Mouse (Mus musculus) spleen, adult 12 weeks (tissue): ENCODE results near the gene Foxk1.

Experiments
- DNase-seq: peaks from one replicate; pipeline ENCODE4 v3.0.0; 2022; ENCODE audit warnings: low spot score

Foxk1 gene

DNA sequence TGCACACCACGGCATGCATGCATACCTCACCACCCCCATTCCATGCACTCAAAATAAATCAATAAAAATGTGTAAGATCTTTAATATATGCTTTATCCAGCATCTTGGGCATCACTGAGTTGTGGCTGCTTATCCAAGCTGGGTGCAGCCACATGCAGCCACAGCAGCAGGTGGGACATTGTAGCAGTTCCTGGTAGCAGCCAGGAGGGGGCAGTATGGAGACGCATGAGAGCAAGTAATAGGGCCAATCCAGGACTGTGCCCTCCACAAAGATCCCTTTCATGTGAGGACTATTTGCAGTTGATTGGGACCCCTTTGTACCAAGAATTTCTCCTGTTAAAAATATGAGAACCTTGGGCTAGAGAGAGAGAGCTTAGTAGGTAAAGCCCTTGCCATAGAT is 81.2 kb downstream of the Foxk1 start:
- DNase-seq, result peak; percentile 30

DNA sequence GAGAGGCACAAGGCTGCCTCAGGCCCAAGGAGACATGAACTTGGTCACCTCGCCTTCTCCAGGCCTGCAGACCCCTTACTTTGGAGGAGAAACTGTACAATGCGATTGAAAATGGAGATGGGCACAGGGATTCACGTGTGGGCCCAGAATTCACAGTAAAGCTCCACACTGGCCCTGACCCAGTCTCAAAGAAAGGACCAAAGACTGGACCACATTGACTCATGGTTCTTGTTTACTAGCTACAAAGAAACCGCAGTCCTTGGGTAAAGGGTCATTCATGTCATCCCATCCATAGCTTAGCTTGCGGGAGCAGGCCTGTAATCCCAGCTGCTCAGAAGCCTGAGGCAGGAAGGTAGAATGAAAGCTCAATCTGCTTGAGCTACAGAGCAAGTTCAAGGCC is 82.3 kb downstream of the Foxk1 start:
- DNase-seq, result no peak

DNA sequence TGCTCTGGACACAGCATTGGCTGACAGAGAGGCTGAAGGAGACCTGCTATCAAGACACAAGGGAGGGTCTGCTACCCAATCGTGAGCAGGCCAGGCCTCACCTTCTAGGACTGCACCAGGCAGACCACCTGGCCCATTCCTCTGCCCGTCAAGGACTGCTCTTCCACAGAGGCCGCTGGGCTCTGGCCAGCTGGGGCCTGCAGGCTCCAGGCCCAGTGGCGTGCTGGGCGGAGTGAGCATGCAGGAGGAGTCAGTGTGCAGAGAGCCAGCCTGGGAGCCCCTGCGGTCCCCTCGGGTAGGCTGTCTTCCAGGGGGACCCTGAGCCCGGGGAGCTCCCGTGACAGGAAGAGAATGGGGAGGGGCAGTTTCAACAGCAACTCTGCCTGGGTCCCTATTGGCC is 85.4 kb downstream of the Foxk1 start:
- no peak for DNase-seq

DNA sequence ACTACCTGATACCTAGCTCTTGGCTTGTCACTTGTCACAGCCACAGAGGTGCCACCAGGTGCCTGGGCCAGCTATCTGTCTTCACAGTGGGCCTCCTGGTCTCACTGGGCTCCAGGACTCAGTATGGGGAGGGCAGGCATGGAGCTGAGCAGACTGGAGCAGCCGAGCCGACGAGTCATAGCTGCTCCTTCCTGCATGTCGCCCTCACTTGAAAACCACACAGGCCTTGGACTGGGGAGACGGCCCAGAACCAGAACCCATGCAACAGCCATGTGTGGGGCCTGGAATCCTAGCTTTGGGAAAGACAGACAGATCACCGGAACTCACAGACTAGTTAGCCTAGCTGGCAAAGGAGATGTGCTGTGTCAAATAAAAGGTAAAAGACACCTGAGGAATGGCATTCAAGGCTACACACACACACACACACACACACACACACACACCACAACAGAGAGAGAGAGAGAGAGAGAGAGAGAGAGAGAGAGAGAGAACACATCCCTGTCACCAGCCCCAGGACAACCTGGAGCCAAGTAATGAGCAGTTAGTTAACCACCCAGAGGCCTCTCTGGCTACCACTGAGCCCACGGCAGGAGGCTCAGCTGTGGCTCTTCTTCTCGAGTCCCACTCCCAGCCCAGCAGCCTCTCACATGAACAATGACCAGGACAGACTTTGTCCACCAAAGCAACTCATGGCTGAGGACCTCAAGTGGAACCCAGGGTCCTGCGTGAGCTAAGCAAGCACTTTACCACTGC is 88.8 kb downstream of the Foxk1 start:
- no peak for DNase-seq

DNA sequence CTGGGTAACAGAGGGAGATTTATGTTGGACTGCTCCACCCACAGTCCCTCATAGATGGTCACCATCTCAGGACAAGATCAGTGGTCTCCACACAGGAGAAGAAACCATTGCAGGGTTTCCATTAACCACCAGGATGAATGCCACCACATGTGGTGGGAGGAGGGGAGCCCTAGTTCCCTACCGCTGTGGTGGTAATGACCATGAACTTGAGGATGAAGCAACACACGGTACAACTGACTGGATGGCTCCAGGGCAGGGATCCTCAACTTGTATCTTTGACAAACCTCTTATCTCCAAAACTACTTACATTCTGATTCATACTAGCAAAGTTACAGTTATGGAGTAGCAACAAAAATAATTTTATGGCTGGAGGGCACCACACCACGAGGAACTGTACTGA is 92.0 kb downstream of the Foxk1 start:
- no peak for DNase-seq

DNA sequence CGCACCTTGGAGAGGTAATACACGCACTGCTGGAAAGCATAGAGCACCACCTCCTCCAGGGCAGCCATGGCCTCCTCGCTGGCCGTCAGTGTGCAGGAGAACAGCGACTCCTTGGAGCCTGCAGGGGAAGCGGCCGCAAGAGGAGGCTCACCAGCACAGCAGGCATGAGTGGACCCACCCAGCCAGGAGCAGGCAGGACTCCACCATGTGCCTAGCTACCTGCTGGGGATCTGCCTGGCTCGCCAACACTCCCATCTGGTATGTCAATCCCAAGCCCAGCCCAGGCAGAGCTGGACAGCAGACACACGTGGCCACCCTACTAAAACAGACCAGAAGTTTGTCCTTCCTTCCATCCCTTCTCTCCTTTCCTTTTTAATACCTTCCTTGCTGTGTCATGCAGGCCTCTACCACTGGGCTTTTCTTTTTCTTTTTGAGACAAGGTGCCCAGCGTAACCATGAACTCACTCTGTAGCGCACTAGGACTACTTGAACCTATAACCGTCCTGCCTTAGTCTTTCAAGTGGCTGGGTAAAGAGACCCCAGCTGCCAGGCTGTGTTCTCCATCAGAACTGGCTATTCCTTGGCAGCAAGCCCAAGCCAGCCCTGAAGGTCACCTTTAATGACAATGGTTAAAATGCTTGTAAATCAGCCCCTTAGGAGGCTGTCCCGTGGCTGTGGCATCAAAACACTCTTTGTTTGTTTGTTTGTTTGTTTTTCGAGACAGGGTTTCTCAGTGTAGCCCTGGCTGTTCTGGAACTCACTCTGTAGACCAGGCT is 94.2 kb downstream of the Foxk1 start:
- DNase-seq, result no peak

DNA sequence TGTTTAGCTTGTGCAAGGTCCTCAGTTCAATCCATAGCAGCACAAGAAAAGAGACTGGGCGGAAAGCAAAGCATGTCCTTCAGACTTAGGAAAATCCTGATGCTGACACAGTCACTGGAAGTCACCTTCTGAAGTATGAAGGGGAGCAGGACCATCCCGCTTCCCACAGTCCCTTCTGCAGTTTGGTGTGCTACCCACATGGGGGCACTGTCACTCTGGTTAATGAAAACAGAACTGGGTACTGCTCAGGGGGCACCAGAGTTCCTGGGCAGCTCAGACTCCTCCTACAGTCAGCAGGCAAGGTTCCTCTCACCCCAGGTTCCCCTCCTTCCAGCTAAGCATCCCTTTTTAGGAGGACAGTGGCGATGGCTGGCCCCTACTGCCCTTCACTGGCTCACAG is 97.7 kb downstream of the Foxk1 start:
- DNase-seq, result no peak

DNA sequence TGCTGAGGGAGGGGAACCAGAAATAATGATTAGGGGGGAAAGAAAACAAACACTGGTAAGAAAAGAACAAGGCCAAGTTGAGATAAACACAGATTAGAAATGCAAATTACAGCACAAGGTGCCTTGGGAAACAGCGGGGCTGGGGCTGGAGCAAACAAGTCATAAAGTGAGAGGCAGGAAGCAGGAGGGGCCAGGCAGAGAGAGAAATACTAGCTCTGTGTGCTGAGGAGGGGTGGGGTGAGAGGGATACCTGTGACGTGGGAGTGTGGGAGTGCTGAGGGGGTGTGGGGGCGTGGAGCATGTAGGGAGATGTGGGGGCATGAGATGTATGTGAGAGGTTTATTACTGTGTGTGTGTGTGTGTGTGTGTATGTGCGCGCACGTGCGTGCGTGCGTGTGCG is 99.6 kb downstream of the Foxk1 start:
- DNase-seq, result no peak

DNA sequence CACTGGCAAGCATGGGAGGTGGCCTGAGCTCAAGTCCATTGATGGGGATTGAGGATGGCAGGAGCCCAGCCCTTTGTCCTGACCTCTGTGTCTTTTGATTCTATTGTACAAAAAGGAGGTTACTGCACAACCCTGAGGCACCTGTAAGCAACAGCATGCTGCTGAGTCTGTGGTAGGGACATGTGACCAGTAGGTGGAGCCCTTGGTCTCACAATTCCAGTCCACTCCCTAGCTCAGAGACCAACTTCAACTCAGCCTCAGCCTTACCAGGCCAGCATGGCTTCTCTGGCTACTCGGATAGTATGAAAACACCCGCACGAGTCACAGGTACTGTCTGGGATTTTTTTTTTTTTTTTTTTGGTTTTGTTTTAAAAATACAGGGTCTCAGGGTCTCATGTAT is 101.1 kb downstream of the Foxk1 start:
- peak; percentile 31 for DNase-seq

DNA sequence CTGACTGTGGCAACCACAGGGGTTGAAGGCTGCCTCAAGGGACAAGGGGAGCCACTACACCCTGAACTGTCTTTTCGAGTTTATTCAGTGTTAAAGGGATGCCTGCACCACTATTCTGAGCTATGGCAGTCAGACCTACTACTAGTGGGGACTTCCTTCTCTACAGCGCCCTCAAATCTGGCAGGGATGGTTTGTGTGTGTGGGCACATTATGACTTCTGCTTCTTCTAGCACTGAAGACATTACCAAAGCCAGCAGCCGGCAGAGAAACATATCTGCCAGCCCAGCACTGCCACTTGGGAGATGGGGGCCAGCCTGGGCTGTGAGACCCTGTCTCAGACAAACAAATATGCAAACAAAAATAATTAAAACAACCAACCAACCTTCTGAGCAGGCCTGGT is 102.9 kb downstream of the Foxk1 start:
- DNase-seq, result no peak

DNA sequence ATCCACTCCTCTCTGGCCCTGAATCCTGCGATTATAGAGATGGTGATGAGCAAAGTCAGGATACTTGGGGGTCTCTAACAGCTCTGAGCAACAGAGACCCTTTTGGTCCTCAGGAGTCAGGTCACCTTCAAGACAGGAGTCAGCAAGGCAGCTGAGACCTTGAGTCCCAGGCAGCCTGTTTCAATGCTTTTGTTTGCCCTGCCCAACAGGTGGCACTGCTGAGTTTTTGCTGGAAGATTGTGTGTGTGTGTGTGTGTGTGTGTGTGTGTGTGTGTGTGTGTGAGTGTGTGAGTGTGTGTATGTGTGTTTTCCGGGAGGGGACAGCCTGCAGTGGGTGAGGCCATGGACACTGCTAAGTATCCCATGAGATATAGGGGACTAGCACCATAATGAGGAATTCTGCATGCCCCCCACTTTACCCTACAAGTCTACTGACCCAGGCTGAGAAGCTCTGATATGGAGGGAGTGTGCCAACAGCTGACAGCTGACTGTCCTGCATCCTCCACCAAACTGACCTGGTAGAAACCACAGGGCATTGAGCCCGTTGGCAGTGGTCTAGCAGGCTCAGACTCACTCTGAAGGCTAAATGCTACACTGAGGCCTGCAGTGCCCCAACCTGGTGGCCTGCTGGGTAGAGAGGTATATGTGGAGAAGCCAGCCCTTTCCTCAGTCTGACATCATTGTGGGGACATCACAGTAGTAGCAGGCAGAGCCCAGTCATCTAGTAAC is 104.6 kb downstream of the Foxk1 start:
- no peak for DNase-seq

DNA sequence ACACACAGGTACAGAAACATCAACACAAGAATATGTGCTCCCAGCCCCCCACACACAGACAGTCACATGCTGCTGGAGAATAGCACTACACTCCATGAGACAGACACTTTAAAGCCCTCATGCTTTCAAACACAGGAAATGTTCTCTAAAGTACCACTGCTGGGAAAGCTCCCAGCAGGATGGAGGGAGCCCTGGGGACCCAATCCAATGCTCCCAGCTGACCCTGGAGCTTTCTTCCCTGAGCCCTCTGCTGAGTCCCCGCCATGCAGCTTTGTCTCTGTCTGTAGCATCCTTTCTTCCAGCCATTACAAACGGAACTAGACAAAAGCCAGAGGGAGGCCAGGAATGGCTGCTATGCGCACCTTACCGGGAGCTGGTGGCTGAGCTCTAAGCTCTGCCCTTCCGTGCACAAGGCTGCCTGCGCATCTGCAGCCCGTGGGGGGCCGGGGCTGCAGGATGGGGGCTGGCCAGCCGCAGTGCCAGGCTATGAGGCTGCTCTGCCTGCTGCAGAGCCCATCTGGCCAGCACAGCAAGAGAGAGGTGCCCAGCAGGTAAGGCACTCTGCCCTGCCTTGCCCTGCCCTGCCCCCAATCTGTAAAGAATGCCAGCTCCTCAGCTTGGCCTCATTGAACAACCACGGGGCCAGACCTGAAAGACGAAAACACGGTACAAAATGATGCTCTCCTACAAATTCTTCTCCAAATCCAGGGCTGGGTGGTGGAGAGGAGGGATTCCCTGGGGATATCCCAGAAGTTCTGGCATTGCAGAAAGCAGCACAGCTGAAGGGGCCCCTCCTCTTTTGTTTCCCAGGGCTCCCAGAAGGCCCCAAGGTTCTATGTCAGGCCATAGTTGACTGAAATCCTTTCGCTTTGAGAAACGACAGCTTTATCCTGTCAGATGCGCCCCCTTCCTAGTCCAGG is 108.1 kb downstream of the Foxk1 start:
- no peak for DNase-seq

DNA sequence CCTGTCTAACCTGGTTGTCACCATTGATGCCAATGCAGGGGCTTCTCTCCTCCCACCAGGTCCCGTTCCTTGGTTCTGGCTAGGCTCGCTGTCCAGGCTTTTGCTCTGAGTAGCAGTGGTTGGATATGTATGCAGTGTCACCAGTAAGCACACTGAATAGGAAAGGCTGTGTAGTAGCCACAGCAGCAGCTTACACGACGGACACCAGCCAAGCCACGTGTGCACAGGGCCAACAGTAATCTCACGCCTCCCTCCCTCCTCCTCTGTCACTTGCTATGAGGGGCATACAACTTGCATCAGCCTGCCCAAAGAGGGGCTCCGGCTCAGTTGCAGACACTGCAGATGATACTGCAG is 108.7 kb downstream of the Foxk1 start:
- no peak for DNase-seq
